Mouse (Mus musculus) large intestine, adult 2 months (tissue): ENCODE data around the gene Eno1. TPM values are rescaled to one million over a fixed set of nuclear protein-coding genes. Genes with fewer than 3 reads are reported as not detected.

ENCODE experiments used
- DNase-seq: peaks from one replicate; pipeline ENCODE4 v3.0.0-alpha.2; 2012; ENCODE audit warnings: low read depth, low spot score
- WGBS: fragments of 180-500 bp; shearing (Covaris S2); methylation state at CpG from one replicate; pipeline ENCODE4 v1.1.7; 2018; 5-methylcytosine and 5-hydroxymethylcytosine counted together
- polyA plus RNA-seq: library from polyadenylated mRNA; depleted of rRNA; stranded (reverse); fragments of >200 nt; gene quantifications from 2 replicates; pipeline ENCODE4 v1.2.3, GENCODE M21; 2012

The Eno1 gene
- polyA plus RNA-seq, 1 experiment, result 341 TPM

GRCm38 (mm10) chr4:150225700-150226099 lies 10.8 kb upstream of the Eno1 start:
- 76% methylated on average over 1 of the region's 1 CpGs for WGBS
- no peak for DNase-seq

DNA sequence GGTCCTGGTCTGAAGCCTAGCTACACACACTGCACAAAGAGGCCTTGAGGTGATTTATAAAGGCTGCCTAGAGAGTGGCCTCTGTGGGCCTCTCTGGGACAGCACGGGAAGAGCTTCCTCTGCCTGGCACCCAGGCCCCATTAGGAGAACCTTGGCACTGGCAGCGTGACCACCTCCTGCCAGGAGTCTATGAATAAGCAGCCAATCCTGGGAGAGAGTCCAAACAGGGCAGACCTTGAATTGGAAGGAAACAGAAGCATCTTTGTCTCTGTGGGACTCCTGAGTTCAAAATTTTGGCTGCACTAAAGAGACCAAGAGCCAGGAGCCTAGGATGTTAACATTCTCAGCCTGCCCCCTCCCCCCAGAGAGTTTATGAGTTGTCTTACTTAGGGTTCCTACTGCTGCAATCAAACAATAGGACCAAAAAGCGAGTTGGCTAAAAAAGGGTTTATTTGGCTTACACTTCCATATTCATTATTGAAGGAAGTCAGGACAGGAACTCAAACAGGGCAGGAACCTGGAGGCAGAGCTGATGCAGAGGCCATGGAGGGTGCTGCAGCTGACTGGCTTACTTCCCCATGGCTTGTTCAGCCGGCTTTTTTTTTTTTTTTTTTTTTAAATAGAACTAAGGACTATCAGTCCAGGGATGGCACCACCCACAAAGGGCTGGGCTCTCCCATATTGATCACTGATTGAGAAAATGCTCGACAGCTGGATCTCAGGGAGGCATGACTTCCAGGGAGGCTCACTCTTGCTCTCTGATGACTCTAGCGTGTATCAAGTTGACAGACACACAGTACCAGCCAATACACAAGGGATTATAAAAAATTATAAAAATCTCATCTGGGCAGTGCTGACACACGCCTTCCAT lies 9.5 kb upstream of the Eno1 start:
- WGBS, result 28% methylated on average over 7 of the region's 7 CpGs
- no peak for DNase-seq

GRCm38 (mm10) chr4:150228581-150229348 lies 7.8 kb upstream of the Eno1 start:
- DNase-seq, result no peak
- 60% methylated on average over 7 of the region's 7 CpGs for WGBS

GRCm38 (mm10) chr4:150229747-150230390 lies 6.7 kb upstream of the Eno1 start:
- WGBS, result 64% methylated on average over 11 of the region's 15 CpGs
- DNase-seq, result no peak

GRCm38 (mm10) chr4:150230460-150231407 lies 5.8 kb upstream of the Eno1 start:
- WGBS, result 68% methylated on average over 21 of the region's 21 CpGs
- DNase-seq, result no peak

GRCm38 (mm10) chr4:150231871-150232270 lies 4.7 kb upstream of the Eno1 start:
- DNase-seq, result no peak
- WGBS, result 81% methylated on average over 8 of the region's 8 CpGs

DNA sequence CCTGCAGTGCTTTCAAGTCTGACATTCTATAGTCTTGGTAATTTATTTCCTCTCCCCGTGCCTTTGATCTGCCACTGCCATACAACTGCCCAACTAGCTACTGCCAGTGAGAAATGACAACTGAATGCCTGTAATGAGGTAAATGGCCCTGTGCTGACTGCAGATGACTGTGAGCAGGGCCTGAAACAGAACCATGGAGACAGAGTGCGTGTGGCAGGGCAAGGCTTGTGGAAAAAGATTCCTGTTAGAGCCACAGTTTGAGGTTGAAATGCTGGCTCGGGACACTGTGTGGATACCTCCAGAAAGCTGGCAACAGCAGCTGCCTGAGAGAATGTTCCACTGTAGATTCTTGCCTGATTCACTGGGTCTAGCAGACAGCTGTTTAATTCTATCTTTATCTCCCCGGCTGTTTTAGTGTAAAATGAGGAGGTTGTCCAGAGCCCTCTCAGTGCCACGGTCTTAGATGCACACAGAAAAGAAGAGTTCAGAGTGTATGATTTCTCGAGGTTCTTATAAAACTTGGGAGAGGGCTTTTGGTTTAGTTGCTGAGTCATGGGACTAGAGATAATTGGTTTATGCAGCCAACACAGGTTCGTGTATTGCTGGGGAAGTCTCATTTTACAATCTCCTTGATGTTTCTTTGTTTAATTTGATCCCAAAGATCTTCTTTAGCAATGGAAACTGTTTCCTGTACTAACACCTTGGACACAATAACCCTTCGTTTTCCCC lies 1.8 kb upstream of the Eno1 start:
- 51% methylated on average over 8 of the region's 8 CpGs for WGBS
- no peak for DNase-seq

- 85% methylated on average over 4 of the region's 4 CpGs for WGBS
- DNase-seq, result no peak
Observed at GRCm38 (mm10) chr4:150235585-150235984, 936 bp upstream of the Eno1 start.

DNA sequence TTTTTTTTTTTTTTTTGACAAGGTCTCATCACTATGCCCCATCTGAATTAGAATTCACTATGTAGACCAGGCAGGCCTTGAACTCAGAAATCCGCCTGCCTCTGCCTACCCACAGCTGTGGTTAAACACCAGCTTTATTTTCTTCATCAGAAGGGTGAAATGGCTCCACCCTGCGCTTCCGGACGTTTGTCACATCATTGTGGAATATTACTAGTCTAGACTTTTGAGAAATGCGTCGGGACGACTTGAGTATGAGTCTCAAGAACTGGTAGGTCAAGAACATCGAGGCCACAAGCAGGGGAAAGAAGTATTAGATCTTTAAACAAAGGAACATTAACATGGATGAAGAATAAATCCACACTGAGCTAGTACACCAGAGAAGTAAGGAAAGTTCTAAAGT lies 490 bp upstream of the Eno1 start:
- no peak for DNase-seq
- 75% methylated on average over 8 of the region's 8 CpGs for WGBS

DNA sequence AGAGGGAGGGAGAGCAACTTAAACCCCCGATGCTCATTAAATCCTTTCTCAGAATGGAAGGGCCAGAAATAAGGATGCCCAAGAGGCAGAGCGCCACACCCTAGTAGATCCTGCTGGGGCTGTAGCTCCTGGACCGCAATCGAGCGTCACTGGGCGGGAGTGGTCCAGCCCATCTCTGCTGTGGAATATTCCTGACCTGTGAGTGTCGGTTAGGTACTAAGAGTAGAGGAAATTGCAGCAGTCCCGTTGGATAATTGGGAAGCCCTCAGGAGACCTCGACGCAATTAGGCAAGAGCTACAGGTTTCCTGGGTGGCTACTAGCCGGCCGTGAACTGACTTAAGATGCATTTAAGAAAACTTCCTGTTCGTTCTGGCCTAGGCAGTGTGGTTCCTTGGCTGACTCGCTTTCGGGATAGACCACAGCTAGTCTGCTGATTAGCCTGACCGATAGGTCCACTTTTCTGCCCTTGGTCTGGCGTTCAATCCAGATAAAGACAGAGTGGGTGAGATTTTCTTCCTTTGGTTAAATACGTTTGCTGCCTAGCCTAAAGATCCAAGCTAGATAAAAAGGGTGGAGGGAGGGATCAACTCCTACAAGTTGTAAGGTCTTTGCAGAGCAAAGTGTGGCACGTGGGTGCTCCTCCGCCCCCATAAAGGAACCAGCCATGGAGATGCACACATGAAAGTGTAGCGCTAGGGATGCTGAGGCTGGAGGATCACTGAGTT lies 1.3 kb downstream of the Eno1 start:
- no peak for DNase-seq
- 8% methylated on average over 21 of the region's 21 CpGs for WGBS

DNA sequence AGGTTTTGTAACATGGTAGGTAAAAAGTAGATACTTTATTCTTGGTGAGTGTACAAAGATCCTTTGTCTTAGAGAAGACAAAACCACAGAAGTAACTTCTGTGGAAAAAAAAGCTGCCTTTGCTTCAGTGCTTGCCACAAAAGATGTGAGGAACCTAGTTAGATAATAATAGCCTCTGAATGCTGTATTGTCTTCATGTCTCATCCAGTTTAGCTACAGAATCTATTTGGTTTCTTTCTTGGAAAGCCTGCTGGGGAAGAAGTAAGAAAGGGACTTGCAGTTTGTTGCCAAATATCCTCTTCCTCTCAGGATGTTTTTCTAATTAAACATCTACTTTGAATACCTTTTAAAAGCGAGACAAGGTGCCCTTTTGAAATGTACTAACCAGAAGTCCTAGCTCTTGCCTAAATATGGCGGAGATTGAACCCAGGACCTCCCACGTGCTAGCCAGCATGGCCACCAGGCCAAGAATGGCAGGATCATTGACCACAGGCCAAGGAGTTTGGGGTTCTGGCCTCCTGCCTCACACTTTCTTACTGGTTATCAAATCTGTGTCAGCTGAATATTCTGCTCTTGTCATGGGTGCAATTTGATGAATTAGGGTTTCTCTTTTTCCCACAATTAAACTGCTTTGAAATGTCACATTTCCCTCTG lies 2.0 kb downstream of the Eno1 start:
- no peak for DNase-seq
- 50% methylated on average over 3 of the region's 3 CpGs for WGBS

DNA sequence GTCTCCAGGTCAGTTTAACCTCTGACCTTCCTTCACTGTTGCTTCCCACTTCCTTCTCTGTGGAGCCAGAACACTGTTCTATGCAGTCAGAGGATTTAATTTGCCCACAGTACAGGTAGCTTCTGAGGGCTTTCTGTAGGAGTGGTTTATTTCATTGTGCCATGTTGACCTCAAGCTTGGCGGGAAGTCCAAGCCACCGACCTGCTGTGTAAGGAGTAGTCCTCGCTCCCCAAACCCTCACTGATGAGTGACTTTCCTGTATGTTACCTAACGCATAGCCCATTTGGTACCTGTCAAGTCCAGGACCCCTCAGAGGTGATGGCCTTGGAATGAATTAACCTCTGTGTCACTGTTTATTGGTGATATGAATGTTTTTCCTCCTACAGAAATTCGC lies 2.6 kb downstream of the Eno1 start:
- no peak for DNase-seq
- WGBS, result 70% methylated on average over 5 of the region's 5 CpGs

- WGBS, result 39% methylated on average over 6 of the region's 6 CpGs
- no peak for DNase-seq
Observed at GRCm38 (mm10) chr4:150239503-150239902, 3.0 kb downstream of the Eno1 start.

DNA sequence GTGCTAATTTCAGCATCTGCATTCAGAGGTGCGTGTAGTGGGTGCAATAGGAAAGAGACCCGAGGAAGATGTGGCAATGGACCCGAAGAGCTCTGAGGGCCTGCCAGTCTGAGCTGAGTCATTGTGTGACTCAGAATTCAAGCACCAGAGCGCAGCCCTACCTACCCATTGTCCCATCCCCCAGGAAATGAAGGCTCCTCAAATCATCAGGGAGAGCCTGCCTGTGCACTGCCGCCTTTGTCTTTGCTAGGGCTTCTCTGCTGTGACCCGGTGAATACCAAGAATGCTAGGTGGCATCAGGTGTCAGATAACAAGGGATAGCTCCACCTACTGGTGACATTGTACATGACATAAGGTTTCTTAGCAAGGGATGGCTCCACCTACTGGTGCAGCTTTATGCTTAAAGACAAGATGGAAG lies 3.4 kb downstream of the Eno1 start:
- WGBS, result 10% methylated on average over 6 of the region's 6 CpGs
- DNase-seq, result peak; percentile 84

DNA sequence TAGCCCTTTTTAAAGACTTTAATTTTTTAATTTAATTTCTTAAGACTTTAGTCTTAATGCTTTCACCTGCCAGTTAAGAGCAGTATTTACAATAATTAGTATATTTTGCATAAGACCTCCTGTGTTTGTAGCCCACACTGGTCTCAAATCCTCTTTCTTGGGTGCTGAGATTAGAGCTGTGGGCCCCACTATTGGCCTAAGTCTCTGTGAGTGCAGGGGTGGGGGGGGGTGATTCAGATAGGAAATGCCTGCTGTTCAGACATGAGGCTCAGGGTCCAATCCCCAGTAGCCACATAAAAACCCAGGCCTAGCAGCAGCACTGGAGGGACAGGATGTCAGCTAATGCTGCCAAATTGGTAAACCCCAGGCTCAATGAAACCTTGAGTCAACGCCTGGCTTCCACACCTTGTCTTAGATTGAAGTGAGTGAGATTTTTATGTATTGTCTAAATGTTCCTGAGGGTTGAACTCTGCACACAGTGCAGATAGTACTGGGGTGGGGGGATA lies 3.9 kb downstream of the Eno1 start:
- WGBS, result 54% methylated on average over 1 of the region's 1 CpGs
- DNase-seq, result no peak

GRCm38 (mm10) chr4:150241708-150242107 lies 5.2 kb downstream of the Eno1 start:
- no peak for DNase-seq

GRCm38 (mm10) chr4:150242745-150243144 lies 6.2 kb downstream of the Eno1 start:
- no peak for DNase-seq
- 82% methylated on average over 5 of the region's 5 CpGs for WGBS

More at GRCm38 (mm10) chr4:150241708-150242107, 5.2 kb downstream of the Eno1 start:
- 84% methylated on average over 4 of the region's 4 CpGs for WGBS
